9 mouse cellular contexts compared by ENCODE assay signal in genomic region chr1:172341386-172341785, GRCm38 (mm10). TPM values are rescaled to one million over a fixed set of nuclear protein-coding genes. Genes with fewer than 3 reads are reported as not detected.
A peak's percentile ranks its signal among the peaks of the same experiment; 100 is the strongest.
DNase-seq lines count a peak whose midpoint lies in the region; ATAC-seq lines count a peak whose summit lies in the region.
"Had no signal": no experiment of that assay in that cellular context is flagged by ENCODE, and none has a peak within 500 bp of the region (broad histone marks: within the 10 kb centered on the region; RNA-seq: fewer than 3 reads in every experiment).

No protein-coding gene starts in this region.

- no peak for DNase-seq in liver, embryonic 11.5 days (ENCODE audit: low spot score)
- DNase-seq in liver: no peak
- DNase-seq in forebrain, embryonic 10.5 days (ENCODE audit: extremely low spot score, low spot score): no peak
- no peak for DNase-seq in thymus, postnatal 14 days
- no peak for DNase-seq in left cerebral cortex, postnatal 14 days (ENCODE audit: low spot score in 2 of 2)
- no peak for DNase-seq in adrenal gland, adult 2 months

- H3K36me3 ChIP-seq in liver, embryonic 11.5 days (ENCODE audit: control insufficient read depth, insufficient read depth, low read length): no peaks in the 10 kb centered on the region
- no peaks in the 10 kb centered on the region for H3K36me3 ChIP-seq in forebrain, embryonic 10.5 days (replicated peaks)
- H3K36me3 ChIP-seq in intestine, embryonic 16.5 days (ENCODE audit: control insufficient read depth, insufficient read depth, low read length): no peaks in the 10 kb centered on the region
- no peaks in the 10 kb centered on the region for H3K36me3 ChIP-seq in neural tube, embryonic 14.5 days (ENCODE audit: control insufficient read depth, insufficient read depth, low read length)

- peaks cover 57% of the 10 kb centered on the region for H3K27me3 ChIP-seq in liver, embryonic 11.5 days (replicated peaks; ENCODE audit: control insufficient read depth, insufficient read depth, low read length)
- H3K27me3 ChIP-seq in forebrain, embryonic 10.5 days (ENCODE audit: poor library complexity, severe bottlenecking): peaks cover 55% of the 10 kb centered on the region
- H3K27me3 ChIP-seq in intestine, embryonic 16.5 days (replicated peaks; ENCODE audit: control insufficient read depth, insufficient read depth, low read length): peaks cover 36% of the 10 kb centered on the region
- H3K27me3 ChIP-seq in neural tube, embryonic 14.5 days (ENCODE audit: control insufficient read depth, insufficient read depth, low read length): no peaks in the 10 kb centered on the region

- H3K9me3 ChIP-seq in liver, embryonic 11.5 days (ENCODE audit: control insufficient read depth, low read length): no peaks in the 10 kb centered on the region
- H3K9me3 ChIP-seq in forebrain, embryonic 10.5 days: no peaks in the 10 kb centered on the region
- no peaks in the 10 kb centered on the region for H3K9me3 ChIP-seq in intestine, embryonic 16.5 days (ENCODE audit: control insufficient read depth, low read length)
- no peaks in the 10 kb centered on the region for H3K9me3 ChIP-seq in neural tube, embryonic 14.5 days (ENCODE audit: control insufficient read depth, low read length)

- peak overlapping the region; percentile 76 for H3K4me2 ChIP-seq in liver, embryonic 11.5 days
- peak overlapping the region; percentile 79 for H3K4me2 ChIP-seq in intestine, embryonic 16.5 days (ENCODE audit: low read depth, low read length)
- H3K4me2 ChIP-seq in neural tube, embryonic 14.5 days (ENCODE audit: low read depth, low read length): peak overlapping the region; percentile 53

- WGBS in liver, embryonic 11.5 days: 16% methylated on average over 10 of the region's 10 CpGs
- 25% methylated on average over 10 of the region's 10 CpGs for WGBS in forebrain, embryonic 10.5 days
- WGBS in intestine, embryonic 16.5 days: 9% methylated on average over 10 of the region's 10 CpGs
- 12% methylated on average over 10 of the region's 10 CpGs for WGBS in neural tube, embryonic 14.5 days

- H3K27ac ChIP-seq in liver, embryonic 11.5 days (ENCODE audit: low read depth, low read length): no peak overlapping the region
- H3K27ac ChIP-seq in forebrain, embryonic 10.5 days: peak overlapping the region; percentile 78
- H3K27ac ChIP-seq in intestine, embryonic 16.5 days (ENCODE audit: low read length): no peak overlapping the region
- peak overlapping the region; percentile 35 for H3K27ac ChIP-seq in neural tube, embryonic 14.5 days (ENCODE audit: low read depth, low read length)

- no peak for ATAC-seq in liver, embryonic 11.5 days (replicated peaks; ENCODE audit: low FRiP score)
- ATAC-seq in intestine, embryonic 16.5 days: peak; percentile 24; the same call in 1 of the 2 replicates
- ATAC-seq in neural tube, embryonic 14.5 days (ENCODE audit: low read depth): no peak; the same call in 1 of the 2 replicates

- peaks cover 6% of the 10 kb centered on the region; the same call in 1 of the 2 replicates for H3K4me1 ChIP-seq in liver, embryonic 11.5 days (replicated peaks; ENCODE audit: control insufficient read depth, insufficient read depth, low read length)
- peaks cover 48% of the 10 kb centered on the region for H3K4me1 ChIP-seq in forebrain, embryonic 10.5 days
- H3K4me1 ChIP-seq in intestine, embryonic 16.5 days (ENCODE audit: control insufficient read depth, insufficient read depth, low read length): peaks cover 11% of the 10 kb centered on the region
- H3K4me1 ChIP-seq in neural tube, embryonic 14.5 days (ENCODE audit: control insufficient read depth, insufficient read depth, low read length): peaks cover 3% of the 10 kb centered on the region; the same call in 1 of the 2 replicates

- peak overlapping the region; percentile 48 for H3K4me3 ChIP-seq in liver, embryonic 11.5 days (ENCODE audit: low read depth, low read length)
- H3K4me3 ChIP-seq in forebrain, embryonic 10.5 days: peak overlapping the region; percentile 63
- H3K4me3 ChIP-seq in intestine, embryonic 16.5 days (ENCODE audit: low read length): peak overlapping the region; percentile 50
- H3K4me3 ChIP-seq in neural tube, embryonic 14.5 days (ENCODE audit: low read depth, low read length): peak overlapping the region; percentile 32

- no peak overlapping the region for H3K9ac ChIP-seq in liver, embryonic 11.5 days (ENCODE audit: low read depth, low read length)
- peak overlapping the region; percentile 30 for H3K9ac ChIP-seq in intestine, embryonic 16.5 days (ENCODE audit: low read depth, low read length)
- peak overlapping the region; percentile 41 for H3K9ac ChIP-seq in neural tube, embryonic 14.5 days (replicated peaks; ENCODE audit: low read depth, low read length)

- intact Hi-C loops in left cerebral cortex, postnatal 14 days (cut with DNase I): no loop called here

RNA-seq across cellular contexts. Expression of gene Kcnj10, which starts 0.4 kb away (rescaled TPM):
- 0.10 TPM in 1 of 2 replicates, not detected in the other for polyA plus RNA-seq in liver, embryonic 11.5 days (2014; fragmentation: Nextera tagmentation; extraction: Ambion mirVana)
- 0.46 and 0.47 TPM in 2 replicates for polyA plus RNA-seq in forebrain, embryonic 10.5 days (2016; fragmentation: Nextera tagmentation; extraction: Ambion mirVana)
- 0.07 and 0.10 TPM in 2 replicates for polyA plus RNA-seq in intestine, embryonic 16.5 days (2015; fragmentation: Nextera tagmentation; extraction: Ambion mirVana)
- 2.3 and 2.6 TPM in 2 replicates for polyA plus RNA-seq in neural tube, embryonic 14.5 days (2014; fragmentation: Nextera tagmentation; extraction: Ambion mirVana)
- 10 to 100 TPM; 79.5 to 84.5 TPM for total RNA-seq in left cerebral cortex, postnatal 14 days (2021)
- total RNA-seq in adrenal gland, adult 2 months (2021): 1 to 10 TPM; 1.0 to 1.1 TPM
- polyA plus RNA-seq in adrenal gland, adult 2 months (2012; rRNA removed): 0.99 and 1.1 TPM in 2 replicates

RNA-seq across cellular contexts. Expression of gene Kcnj9, which starts 12.3 kb away (rescaled TPM):
- 0.39 and 0.51 TPM in 2 replicates for polyA plus RNA-seq in liver, embryonic 11.5 days (2014; fragmentation: Nextera tagmentation; extraction: Ambion mirVana)
- 0.17 and 0.43 TPM in 2 replicates for polyA plus RNA-seq in forebrain, embryonic 10.5 days (2016; fragmentation: Nextera tagmentation; extraction: Ambion mirVana)
- polyA plus RNA-seq in intestine, embryonic 16.5 days (2015; fragmentation: Nextera tagmentation; extraction: Ambion mirVana): not detected in 2 replicates
- 1.3 and 2.7 TPM in 2 replicates for polyA plus RNA-seq in neural tube, embryonic 14.5 days (2014; fragmentation: Nextera tagmentation; extraction: Ambion mirVana)
- total RNA-seq in left cerebral cortex, postnatal 14 days (2021): 100 to 1,000 TPM; 119 to 130 TPM
- under 1 TPM; 0.09 to 0.17 TPM for total RNA-seq in adrenal gland, adult 2 months (2021)
- 0.67 and 0.85 TPM in 2 replicates for polyA plus RNA-seq in adrenal gland, adult 2 months (2012; rRNA removed)
- total RNA-seq: gastrocnemius, postnatal 14 days had no signal

RNA-seq across cellular contexts. Expression of gene Pigm, which starts 35.0 kb away (rescaled TPM):
- polyA plus RNA-seq in liver, embryonic 11.5 days (2014; fragmentation: Nextera tagmentation; extraction: Ambion mirVana): 7.7 and 7.8 TPM in 2 replicates
- polyA plus RNA-seq in forebrain, embryonic 10.5 days (2016; fragmentation: Nextera tagmentation; extraction: Ambion mirVana): 10.6 and 10.8 TPM in 2 replicates
- 5.0 and 5.6 TPM in 2 replicates for polyA plus RNA-seq in intestine, embryonic 16.5 days (2015; fragmentation: Nextera tagmentation; extraction: Ambion mirVana)
- polyA plus RNA-seq in neural tube, embryonic 14.5 days (2014; fragmentation: Nextera tagmentation; extraction: Ambion mirVana): 5.2 and 6.1 TPM in 2 replicates
- total RNA-seq in left cerebral cortex, postnatal 14 days (2021): 10 to 100 TPM in 1 of 2 experiments, 1 to 10 TPM in 1; 9.8 to 10.5 TPM
- 10 to 100 TPM in 1 of 2 experiments, 1 to 10 TPM in 1; 9.2 to 11.2 TPM for total RNA-seq in adrenal gland, adult 2 months (2021)
- polyA plus RNA-seq in adrenal gland, adult 2 months (2012; rRNA removed): 10.4 and 11.0 TPM in 2 replicates

RNA-seq across cellular contexts. Expression of gene Atp1a2, which starts 43.5 kb away (rescaled TPM):
- polyA plus RNA-seq in liver, embryonic 11.5 days (2014; fragmentation: Nextera tagmentation; extraction: Ambion mirVana): 0.16 and 0.22 TPM in 2 replicates
- polyA plus RNA-seq in forebrain, embryonic 10.5 days (2016; fragmentation: Nextera tagmentation; extraction: Ambion mirVana): 0.86 and 2.0 TPM in 2 replicates
- 3.1 and 3.2 TPM in 2 replicates for polyA plus RNA-seq in intestine, embryonic 16.5 days (2015; fragmentation: Nextera tagmentation; extraction: Ambion mirVana)
- polyA plus RNA-seq in neural tube, embryonic 14.5 days (2014; fragmentation: Nextera tagmentation; extraction: Ambion mirVana): 23.6 and 27.9 TPM in 2 replicates
- 100 to 1,000 TPM; 571 to 592 TPM for total RNA-seq in left cerebral cortex, postnatal 14 days (2021)
- 100 to 1,000 TPM; 126 to 247 TPM for total RNA-seq in adrenal gland, adult 2 months (2021)
- 57.3 and 85.0 TPM in 2 replicates for polyA plus RNA-seq in adrenal gland, adult 2 months (2012; rRNA removed)

Comparison
In these comparisons a context has a peak if more than half of its experiments do, and no peak if none do; other contexts are left out.
1. H3K27ac ChIP-seq: peak in forebrain, embryonic 10.5 days (single experiment) and neural tube, embryonic 14.5 days (single experiment); none in liver, embryonic 11.5 days (single experiment) and intestine, embryonic 16.5 days (single experiment).
2. Peak in every context shown above with its lines, with median percentiles within 50 percentile points of each other: H3K4me2 ChIP-seq and H3K4me3 ChIP-seq.